Comparison of ENCODE assay signal across 26 mouse cellular contexts in genomic region chr10:11164537-11164936, GRCm38 (mm10).
"Had no signal": no experiment of that assay in that cellular context is flagged by ENCODE, and none has a peak within 500 bp of the region (broad histone marks: within the 10 kb centered on the region; RNA-seq: fewer than 3 reads in every experiment).

No protein-coding gene starts in this region.

- ATAC-seq: forebrain, postnatal 0 days; hindbrain, postnatal 0 days; liver, embryonic 12.5 days had no signal

- H3K4me2 ChIP-seq: heart, embryonic 11.5 days; heart, embryonic 13.5 days; heart, embryonic 15.5 days; hindbrain, embryonic 13.5 days; hindbrain, embryonic 15.5 days; kidney, embryonic 15.5 days; limb, embryonic 13.5 days; limb, embryonic 15.5 days; liver, embryonic 12.5 days had no signal

- DNase-seq: forebrain, postnatal 0 days; gastrocnemius, postnatal 14 days; gastrocnemius, postnatal 36 days; heart, adult 11 months; heart, adult 2 months; heart, postnatal 14 days; heart, postnatal 36 days; kidney, adult 18-20 months; kidney, adult 9 months; kidney, postnatal 10 days; kidney, postnatal 25 days; kidney, postnatal 4 days; layer of hippocampus, adult 9-11 months; layer of hippocampus, postnatal 36 days; left cerebral cortex, postnatal 4 days had no signal

- H3K27me3 ChIP-seq: heart, embryonic 13.5 days; heart, embryonic 15.5 days; hindbrain, embryonic 13.5 days; hindbrain, embryonic 15.5 days; kidney, embryonic 15.5 days; limb, embryonic 13.5 days; limb, embryonic 15.5 days; liver, embryonic 12.5 days had no signal

- H3K27ac ChIP-seq: heart, adult 2 months; heart, embryonic 13.5 days; heart, embryonic 15.5 days; hindbrain, embryonic 13.5 days; hindbrain, embryonic 15.5 days; hindbrain, postnatal 0 days; kidney, embryonic 15.5 days; limb, embryonic 13.5 days; limb, embryonic 15.5 days; liver, embryonic 12.5 days; liver, embryonic 14.5 days had no signal

- H3K4me3 ChIP-seq: heart, adult 2 months; heart, embryonic 13.5 days; heart, embryonic 15.5 days; hindbrain, embryonic 13.5 days; hindbrain, embryonic 15.5 days; kidney, embryonic 15.5 days; limb, embryonic 13.5 days; limb, embryonic 15.5 days; liver, embryonic 12.5 days had no signal

- H3K9me3 ChIP-seq: heart, embryonic 13.5 days; heart, embryonic 15.5 days; hindbrain, embryonic 13.5 days; hindbrain, embryonic 15.5 days; kidney, embryonic 15.5 days; limb, embryonic 13.5 days; limb, embryonic 15.5 days; liver, embryonic 12.5 days had no signal

- H3K4me1 ChIP-seq: heart, embryonic 13.5 days; heart, embryonic 15.5 days; hindbrain, embryonic 13.5 days; hindbrain, embryonic 15.5 days; kidney, embryonic 15.5 days; limb, embryonic 13.5 days; limb, embryonic 15.5 days; liver, embryonic 12.5 days had no signal

- H3K9ac ChIP-seq: forebrain, postnatal 0 days; heart, embryonic 13.5 days; heart, embryonic 15.5 days; hindbrain, embryonic 13.5 days; hindbrain, embryonic 15.5 days; kidney, embryonic 15.5 days; limb, embryonic 13.5 days; limb, embryonic 15.5 days; liver, embryonic 12.5 days; liver, embryonic 14.5 days had no signal
